Mouse (Mus musculus): ENCODE data around the gene Ihh. TPM values are rescaled to one million over a fixed set of nuclear protein-coding genes. Genes with fewer than 3 reads are reported as not detected.

Gene Ihh
- polyA plus RNA-seq (2012; rRNA removed) = 2.3 and 2.6 TPM in 2 replicates

GRCm38 (mm10) chr1:74951556-74952210 lies at the start of gene Ihh:
TSS of gene Ihh (minus strand) at chr1:74951672.

GRCm38 (mm10) chr1:74935402-74935801 lies 16.1 kb downstream of the Ihh start, which contains the start of gene Cfap65:
TSS of gene Cfap65 (minus strand) at chr1:74935599.

Other genes with a start within 250 kb of the Ihh start
- gene Cyp27a1, start 238.1 kb downstream of the Ihh start, polyA plus RNA-seq (2012; rRNA removed) = 2.4 and 3.7 TPM in 2 replicates
- 0.01 and 0.08 TPM in 2 replicates for gene Prkag3, start 202.5 kb downstream of the Ihh start, polyA plus RNA-seq (2012; rRNA removed)
- gene Wnt6, start 179.8 kb downstream of the Ihh start, polyA plus RNA-seq (2012; rRNA removed) = 0.07 and 0.24 TPM in 2 replicates
- 0.06 TPM in 1 of 2 replicates, not detected in the other for gene Wnt10a, start 160.2 kb downstream of the Ihh start, polyA plus RNA-seq (2012; rRNA removed)
- not detected in 2 replicates for gene Cdk5r2, start 96.7 kb downstream of the Ihh start, polyA plus RNA-seq (2012; rRNA removed)
- gene Fev, start 66.3 kb downstream of the Ihh start, polyA plus RNA-seq (2012; rRNA removed) = 0.05 TPM in 2 replicates
- not detected in 2 replicates for gene Cryba2, start 58.5 kb downstream of the Ihh start, polyA plus RNA-seq (2012; rRNA removed)
- gene Cfap65, start 16.1 kb downstream of the Ihh start, polyA plus RNA-seq (2012; rRNA removed) = under 0.01 TPM in 1 of 2 replicates, not detected in the other
- gene Nhej1, start 173.5 kb upstream of the Ihh start, polyA plus RNA-seq (2012; rRNA removed) = 1.7 and 1.8 TPM in 2 replicates
- 0.96 and 1.4 TPM in 2 replicates for gene Slc23a3, start 182.2 kb upstream of the Ihh start, polyA plus RNA-seq (2012; rRNA removed)
- gene Cnppd1, start 191.0 kb upstream of the Ihh start, polyA plus RNA-seq (2012; rRNA removed) = 30.8 and 36.1 TPM in 2 replicates
- 49.3 and 56.0 TPM in 2 replicates for gene Retreg2, start 191.1 kb upstream of the Ihh start, polyA plus RNA-seq (2012; rRNA removed)
- 34.6 and 37.6 TPM in 2 replicates for gene Zfand2b, start 217.0 kb upstream of the Ihh start, polyA plus RNA-seq (2012; rRNA removed)
- 34.5 and 41.1 TPM in 2 replicates for gene Abcb6, start 228.7 kb upstream of the Ihh start, polyA plus RNA-seq (2012; rRNA removed)
- 8.0 and 8.3 TPM in 2 replicates for gene Ankzf1, start 240.5 kb upstream of the Ihh start, polyA plus RNA-seq (2012; rRNA removed)
- 15.8 and 16.8 TPM in 2 replicates for gene Atg9a, start 240.5 kb upstream of the Ihh start, polyA plus RNA-seq (2012; rRNA removed)